Mouse (Mus musculus): Measurements from ENCODE around the gene Olfr1337. TPM values are rescaled to one million over a fixed set of nuclear protein-coding genes. Genes with fewer than 3 reads are reported as not detected.
"Not testable (repeated sequence)": the region's sequence is repeated elsewhere in the genome, so short reads cannot be mapped to it uniquely, and the experiment has no call there.

Gene Olfr1337
- not detected in 2 replicates for polyA plus RNA-seq (2012; ENCODE audit: insufficient read depth, insufficient read length, missing spikeins)

GRCm38 (mm10) chr4:118782486-118782885 is at the start of gene Olfr1337:
Gene Olfr1337 (minus strand): TSS chr4:118782586.
- no peak within 1 kb of the TSS for H3K27ac ChIP-seq (ENCODE audit: insufficient read depth, low read depth, low read length)
- no peaks in the 10 kb centered on the region for H3K4me1 ChIP-seq (ENCODE audit: control insufficient read depth, insufficient read depth, low read length)
- TF ChIP-seq CTCF (IDR thresholded peaks at IDR 0.05; ENCODE audit: low read depth, low read length) (no peak), POLR2A (IDR thresholded peaks at IDR 0.05; ENCODE audit: borderline replicate concordance, low read depth, low read length) (no peak)
- H3K4me3 ChIP-seq (ENCODE audit: insufficient read depth, low read length), result no peak within 1 kb of the TSS

GRCm38 (mm10) chr4:118818921-118819320 is 36.5 kb upstream of the Olfr1337 start:
- Histone ChIP-seq H3K4me1 (ENCODE audit: control insufficient read depth, insufficient read depth, low read length) (no peaks in the 10 kb centered on the region), H3K4me3 (ENCODE audit: insufficient read depth, low read length) (no peak overlapping the region), H3K27ac (ENCODE audit: insufficient read depth, low read depth, low read length) (no peak overlapping the region)
- no peak for TF ChIP-seq POLR2A (IDR thresholded peaks at IDR 0.05; ENCODE audit: borderline replicate concordance, low read depth, low read length)
- no peak for TF ChIP-seq CTCF (IDR thresholded peaks at IDR 0.05; ENCODE audit: low read depth, low read length)

GRCm38 (mm10) chr4:118809844-118810243 is 27.5 kb upstream of the Olfr1337 start, which contains the start of gene Olfr1335:
Gene Olfr1335 (minus strand): TSS chr4:118809944.
- Histone ChIP-seq H3K27ac (ENCODE audit: insufficient read depth, low read depth, low read length) (no peak within 1 kb of the TSS), H3K4me1 (ENCODE audit: control insufficient read depth, insufficient read depth, low read length) (no peaks in the 10 kb centered on the region), H3K4me3 (ENCODE audit: insufficient read depth, low read length) (no peak within 1 kb of the TSS)
- TF ChIP-seq POLR2A (IDR thresholded peaks at IDR 0.05; ENCODE audit: borderline replicate concordance, low read depth, low read length) (no peak), CTCF (IDR thresholded peaks at IDR 0.05; ENCODE audit: low read depth, low read length) (no peak)

- H3K27ac ChIP-seq (ENCODE audit: insufficient read depth, low read depth, low read length); H3K4me1 ChIP-seq (ENCODE audit: control insufficient read depth, insufficient read depth, low read length): not testable (repeated sequence)
Measured at GRCm38 (mm10) chr4:118792796-118793195, 10.4 kb upstream of the Olfr1337 start.

GRCm38 (mm10) chr4:118758637-118759036 is 23.7 kb downstream of the Olfr1337 start, which contains the start of gene Olfr1338:
Gene Olfr1338 (minus strand): TSS chr4:118758737.
- H3K4me3 ChIP-seq (ENCODE audit: insufficient read depth, low read length), result no peak within 1 kb of the TSS
- H3K27ac ChIP-seq (ENCODE audit: insufficient read depth, low read depth, low read length), result no peak within 1 kb of the TSS
- H3K4me1 ChIP-seq (ENCODE audit: control insufficient read depth, insufficient read depth, low read length), result no peaks in the 10 kb centered on the region
- TF ChIP-seq CTCF (IDR thresholded peaks at IDR 0.05; ENCODE audit: low read depth, low read length), result no peak
- no peak for TF ChIP-seq POLR2A (IDR thresholded peaks at IDR 0.05; ENCODE audit: borderline replicate concordance, low read depth, low read length)

More at GRCm38 (mm10) chr4:118792796-118793195, 10.4 kb upstream of the Olfr1337 start:
- not testable (repeated sequence) for H3K4me3 ChIP-seq (ENCODE audit: insufficient read depth, low read length)

GRCm38 (mm10) chr4:118741881-118742280 is 40.5 kb downstream of the Olfr1337 start:
- no peak for TF ChIP-seq CTCF (IDR thresholded peaks at IDR 0.05; ENCODE audit: low read depth, low read length)
- TF ChIP-seq POLR2A (IDR thresholded peaks at IDR 0.05; ENCODE audit: borderline replicate concordance, low read depth, low read length), result no peak

GRCm38 (mm10) chr4:118740988-118741698 is 41.2 kb downstream of the Olfr1337 start:
- no peak overlapping the region for H3K4me3 ChIP-seq (ENCODE audit: insufficient read depth, low read length)
- TF ChIP-seq CTCF (IDR thresholded peaks at IDR 0.05; ENCODE audit: low read depth, low read length) (no peak), POLR2A (IDR thresholded peaks at IDR 0.05; ENCODE audit: borderline replicate concordance, low read depth, low read length) (no peak)
- H3K27ac ChIP-seq (ENCODE audit: insufficient read depth, low read depth, low read length), result no peak overlapping the region
- H3K4me1 ChIP-seq (ENCODE audit: control insufficient read depth, insufficient read depth, low read length), result no peaks in the 10 kb centered on the region

More at GRCm38 (mm10) chr4:118741881-118742280, 40.5 kb downstream of the Olfr1337 start:
- no peaks in the 10 kb centered on the region for H3K4me1 ChIP-seq (ENCODE audit: control insufficient read depth, insufficient read depth, low read length)
- H3K27ac ChIP-seq (ENCODE audit: insufficient read depth, low read depth, low read length), result no peak overlapping the region
- H3K4me3 ChIP-seq (ENCODE audit: insufficient read depth, low read length), result no peak overlapping the region

- Histone ChIP-seq H3K4me3 (ENCODE audit: insufficient read depth, low read length) (no peak overlapping the region), H3K27ac (ENCODE audit: insufficient read depth, low read depth, low read length) (no peak overlapping the region), H3K4me1 (ENCODE audit: control insufficient read depth, insufficient read depth, low read length) (no peaks in the 10 kb centered on the region)
- no peak for TF ChIP-seq CTCF (IDR thresholded peaks at IDR 0.05; ENCODE audit: low read depth, low read length)
- TF ChIP-seq POLR2A (IDR thresholded peaks at IDR 0.05; ENCODE audit: borderline replicate concordance, low read depth, low read length), result no peak
Measured at GRCm38 (mm10) chr4:118739574-118739973, 42.8 kb downstream of the Olfr1337 start.

- Histone ChIP-seq H3K4me1 (ENCODE audit: control insufficient read depth, insufficient read depth, low read length) (no peaks in the 10 kb centered on the region), H3K27ac (ENCODE audit: insufficient read depth, low read depth, low read length) (no peak within 1 kb of the TSS), H3K4me3 (ENCODE audit: insufficient read depth, low read length) (no peak within 1 kb of the TSS)
- TF ChIP-seq POLR2A (IDR thresholded peaks at IDR 0.05; ENCODE audit: borderline replicate concordance, low read depth, low read length), result no peak
- TF ChIP-seq CTCF (IDR thresholded peaks at IDR 0.05; ENCODE audit: low read depth, low read length), result no peak
Measured at GRCm38 (mm10) chr4:118731875-118732274, 50.5 kb downstream of the Olfr1337 start, which contains the start of gene Olfr1339. Gene Olfr1339 (plus strand): TSS chr4:118732175.

Other genes with a start within 250 kb of the Olfr1337 start
- not detected in 2 replicates for gene Tmem125, start 238.5 kb downstream of the Olfr1337 start, polyA plus RNA-seq (2012; ENCODE audit: insufficient read depth, insufficient read length, missing spikeins)
- gene Cfap57, start 161.8 kb downstream of the Olfr1337 start, polyA plus RNA-seq (2012; ENCODE audit: insufficient read depth, insufficient read length, missing spikeins), result not detected in 2 replicates
- gene Ebna1bp2, start 161.8 kb downstream of the Olfr1337 start, polyA plus RNA-seq (2012; ENCODE audit: insufficient read depth, insufficient read length, missing spikeins), result 27.3 and 36.7 TPM in 2 replicates
- gene Olfr62, start 123.6 kb downstream of the Olfr1337 start, polyA plus RNA-seq (2012; ENCODE audit: insufficient read depth, insufficient read length, missing spikeins), result not detected in 2 replicates
- not detected in 2 replicates for gene Olfr1342, start 89.8 kb downstream of the Olfr1337 start, polyA plus RNA-seq (2012; ENCODE audit: insufficient read depth, insufficient read length, missing spikeins)
- not detected in 2 replicates for gene Olfr1341, start 79.1 kb downstream of the Olfr1337 start, polyA plus RNA-seq (2012; ENCODE audit: insufficient read depth, insufficient read length, missing spikeins)
- 0.16 and 0.24 TPM in 2 replicates for gene Olfr1340, start 62.4 kb downstream of the Olfr1337 start, polyA plus RNA-seq (2012; ENCODE audit: insufficient read depth, insufficient read length, missing spikeins)
- gene Olfr1339, start 50.4 kb downstream of the Olfr1337 start, polyA plus RNA-seq (2012; ENCODE audit: insufficient read depth, insufficient read length, missing spikeins), result not detected in 2 replicates
- gene Olfr1338, start 23.8 kb downstream of the Olfr1337 start, polyA plus RNA-seq (2012; ENCODE audit: insufficient read depth, insufficient read length, missing spikeins), result not detected in 2 replicates
- gene Olfr1335, start 27.4 kb upstream of the Olfr1337 start, polyA plus RNA-seq (2012; ENCODE audit: insufficient read depth, insufficient read length, missing spikeins), result not detected in 2 replicates
- not detected in 2 replicates for gene Olfr1333, start 53.7 kb upstream of the Olfr1337 start, polyA plus RNA-seq (2012; ENCODE audit: insufficient read depth, insufficient read length, missing spikeins)
- gene Olfr1331, start 82.1 kb upstream of the Olfr1337 start, polyA plus RNA-seq (2012; ENCODE audit: insufficient read depth, insufficient read length, missing spikeins), result not detected in 2 replicates
- 0.24 and 0.63 TPM in 2 replicates for gene Olfr1330, start 106.0 kb upstream of the Olfr1337 start, polyA plus RNA-seq (2012; ENCODE audit: insufficient read depth, insufficient read length, missing spikeins)
- gene Olfr1329, start 134.9 kb upstream of the Olfr1337 start, polyA plus RNA-seq (2012; ENCODE audit: insufficient read depth, insufficient read length, missing spikeins), result not detected in 2 replicates
- gene Olfr1328, start 156.0 kb upstream of the Olfr1337 start, polyA plus RNA-seq (2012; ENCODE audit: insufficient read depth, insufficient read length, missing spikeins), result not detected in 2 replicates
- not detected in 2 replicates for gene Lao1, start 179.0 kb upstream of the Olfr1337 start, polyA plus RNA-seq (2012; ENCODE audit: insufficient read depth, insufficient read length, missing spikeins)